Mouse (Mus musculus) embryonic facial prominence, embryonic 12.5 days (tissue): ENCODE results near the gene Apol9a. TPM values are rescaled to one million over a fixed set of nuclear protein-coding genes. Genes with fewer than 3 reads are reported as not detected.
"Not testable (repeated sequence)": the region's sequence is repeated elsewhere in the genome, so short reads cannot be mapped to it uniquely, and the experiment has no call there.

ENCODE experiments used
- ATAC-seq: fragments of 200-750 bp; cut with Nextera tagmentation; 2 replicates; pipeline ENCODE4 v1.8.0; 2017; ENCODE audit not compliant: insufficient number of reproducible peaks, insufficient read depth, low FRiP score, low TSS enrichment
- H3K27ac ChIP-seq: fragments of 300-500 bp; sonication (generic); 2 replicates; pipeline ENCODE4 v1.5.1; 2016; ENCODE audit warnings: mild to moderate bottlenecking
- H3K27me3 ChIP-seq: fragments of 300-500 bp; sonication (generic); 2 replicates; pipeline ENCODE4 v1.6.1; 2016; ENCODE audit warnings: mild to moderate bottlenecking, moderate library complexity
- H3K36me3 ChIP-seq: fragments of 300-500 bp; sonication (generic); 2 replicates; pipeline ENCODE4 v1.6.1; 2016; ENCODE audit warnings: mild to moderate bottlenecking
- H3K4me1 ChIP-seq: fragments of 300-500 bp; sonication (generic); 2 replicates; pipeline ENCODE4 v1.6.1; 2016
- H3K4me2 ChIP-seq: fragments of 300-500 bp; sonication (generic); replicated peaks from 2 replicates; pipeline ENCODE4 v1.6.1; 2016; ENCODE audit warnings: mild to moderate bottlenecking, moderate library complexity
- H3K4me3 ChIP-seq: fragments of 300-500 bp; sonication (generic); 2 replicates; pipeline ENCODE4 v1.5.1; 2016; ENCODE audit warnings: mild to moderate bottlenecking
- H3K9ac ChIP-seq: fragments of 300-500 bp; sonication (generic); 2 replicates; pipeline ENCODE4 v1.6.1; 2016; ENCODE audit warnings: mild to moderate bottlenecking, moderate library complexity
- H3K9me3 ChIP-seq: fragments of 300-500 bp; sonication (generic); 2 replicates; pipeline ENCODE4 v1.6.1; 2016; ENCODE audit warnings: mild to moderate bottlenecking, moderate library complexity
- WGBS: fragments of 180-500 bp; shearing (Covaris S2); methylation state at CpG from one replicate; pipeline ENCODE4 v1.1.7; 2016; 5-methylcytosine and 5-hydroxymethylcytosine counted together
- polyA plus RNA-seq: library from polyadenylated mRNA; unstranded; fragments of >200 nt; fragmentation: Nextera tagmentation; extraction: Ambion mirVana; gene quantifications from 2 replicates; pipeline ENCODE4 v1.2.1, GENCODE M21; 2016

Gene Apol9a
- not detected in 2 replicates for polyA plus RNA-seq

- not testable (repeated sequence) for H3K4me3 ChIP-seq, H3K27me3 ChIP-seq, H3K9me3 ChIP-seq, H3K27ac ChIP-seq, ATAC-seq, H3K4me2 ChIP-seq, H3K4me1 ChIP-seq, H3K36me3 ChIP-seq, H3K9ac ChIP-seq
- WGBS: 90% methylated on average over 1 of the region's 4 CpGs
Measured at GRCm38 (mm10) chr15:77411035-77411434, at the start of gene Apol9a. Apol9a (minus strand) TSS chr15:77411135.

- WGBS: 57% methylated on average over 10 of the region's 10 CpGs
- not testable (repeated sequence) for ATAC-seq
Measured at GRCm38 (mm10) chr15:77449927-77450326, 39.0 kb upstream of the Apol9a start.

GRCm38 (mm10) chr15:77447392-77447791, 36.5 kb upstream of the Apol9a start, which contains the start of gene Apol7b:
Apol7b (minus strand) TSS chr15:77447492.
- not testable (repeated sequence) for H3K9ac ChIP-seq, H3K4me2 ChIP-seq, H3K4me3 ChIP-seq, H3K4me1 ChIP-seq, ATAC-seq, H3K27ac ChIP-seq, H3K9me3 ChIP-seq, H3K36me3 ChIP-seq, H3K27me3 ChIP-seq
- 73% methylated on average over 2 of the region's 2 CpGs for WGBS

More at GRCm38 (mm10) chr15:77449927-77450326, 39.0 kb upstream of the Apol9a start:
- H3K4me3 ChIP-seq, H3K27ac ChIP-seq, H3K4me1 ChIP-seq, H3K27me3 ChIP-seq, H3K36me3 ChIP-seq, H3K4me2 ChIP-seq, H3K9me3 ChIP-seq, H3K9ac ChIP-seq: not testable (repeated sequence)

- 59% methylated on average over 1 of the region's 1 CpGs for WGBS
- H3K9ac ChIP-seq, H3K36me3 ChIP-seq, H3K27ac ChIP-seq, H3K4me3 ChIP-seq, H3K27me3 ChIP-seq, H3K9me3 ChIP-seq, H3K4me1 ChIP-seq, ATAC-seq, H3K4me2 ChIP-seq: not testable (repeated sequence)
Measured at GRCm38 (mm10) chr15:77445668-77446067, 34.7 kb upstream of the Apol9a start.

GRCm38 (mm10) chr15:77444746-77445145, 33.8 kb upstream of the Apol9a start:
- H3K9me3 ChIP-seq, H3K9ac ChIP-seq, H3K4me2 ChIP-seq, H3K4me3 ChIP-seq, ATAC-seq, H3K27ac ChIP-seq, H3K36me3 ChIP-seq, H3K27me3 ChIP-seq, H3K4me1 ChIP-seq: not testable (repeated sequence)
- 86% methylated on average over 8 of the region's 8 CpGs for WGBS

GRCm38 (mm10) chr15:77428690-77429448, 17.9 kb upstream of the Apol9a start:
- ATAC-seq, H3K9me3 ChIP-seq: not testable (repeated sequence)
- WGBS: 68% methylated on average over 9 of the region's 10 CpGs

GRCm38 (mm10) chr15:77422925-77423324, 12.0 kb upstream of the Apol9a start:
- not testable (repeated sequence) for H3K4me2 ChIP-seq, H3K4me1 ChIP-seq, H3K36me3 ChIP-seq, H3K4me3 ChIP-seq, ATAC-seq, H3K27me3 ChIP-seq, H3K27ac ChIP-seq, H3K9ac ChIP-seq, H3K9me3 ChIP-seq
- WGBS: 84% methylated on average over 5 of the region's 7 CpGs

More at GRCm38 (mm10) chr15:77428690-77429448, 17.9 kb upstream of the Apol9a start:
- not testable (repeated sequence) for H3K4me3 ChIP-seq, H3K4me1 ChIP-seq, H3K4me2 ChIP-seq, H3K36me3 ChIP-seq, H3K9ac ChIP-seq, H3K27ac ChIP-seq, H3K27me3 ChIP-seq

GRCm38 (mm10) chr15:77419657-77420056, 8.7 kb upstream of the Apol9a start:
- H3K9ac ChIP-seq, H3K4me1 ChIP-seq, ATAC-seq, H3K27ac ChIP-seq, H3K36me3 ChIP-seq, H3K27me3 ChIP-seq, H3K4me3 ChIP-seq, H3K4me2 ChIP-seq, H3K9me3 ChIP-seq: not testable (repeated sequence)
- WGBS: no CpG with 5 or more reads among the region's 3 CpGs

GRCm38 (mm10) chr15:77416655-77417333, 5.9 kb upstream of the Apol9a start:
- WGBS: 34% methylated on average over 3 of the region's 10 CpGs
- not testable (repeated sequence) for H3K4me3 ChIP-seq, H3K27ac ChIP-seq, H3K36me3 ChIP-seq, H3K4me1 ChIP-seq, H3K4me2 ChIP-seq, H3K27me3 ChIP-seq, H3K9ac ChIP-seq, ATAC-seq, H3K9me3 ChIP-seq

- H3K9ac ChIP-seq, H3K9me3 ChIP-seq, H3K36me3 ChIP-seq, H3K4me2 ChIP-seq, H3K27ac ChIP-seq, H3K27me3 ChIP-seq, H3K4me3 ChIP-seq, ATAC-seq, H3K4me1 ChIP-seq: not testable (repeated sequence)
- WGBS: 63% methylated on average over 2 of the region's 2 CpGs
Measured at GRCm38 (mm10) chr15:77415653-77416052, 4.7 kb upstream of the Apol9a start.

- not testable (repeated sequence) for ATAC-seq, H3K4me2 ChIP-seq, H3K4me1 ChIP-seq, H3K9me3 ChIP-seq, H3K27ac ChIP-seq, H3K27me3 ChIP-seq, H3K4me3 ChIP-seq, H3K36me3 ChIP-seq, H3K9ac ChIP-seq
- 20% methylated on average over 4 of the region's 4 CpGs for WGBS
Measured at GRCm38 (mm10) chr15:77412695-77413094, 1.8 kb upstream of the Apol9a start.

GRCm38 (mm10) chr15:77406370-77406769, 4.6 kb downstream of the Apol9a start:
- not testable (repeated sequence) for H3K36me3 ChIP-seq, H3K9me3 ChIP-seq, H3K27me3 ChIP-seq, H3K4me3 ChIP-seq, H3K4me2 ChIP-seq, H3K27ac ChIP-seq, ATAC-seq, H3K4me1 ChIP-seq, H3K9ac ChIP-seq
- WGBS: 81% methylated on average over 10 of the region's 10 CpGs
